Mouse (Mus musculus): ENCODE data around the gene Chl1. TPM values are rescaled to one million over a fixed set of nuclear protein-coding genes. Genes with fewer than 3 reads are reported as not detected.

The Chl1 gene
- total and polyA plus RNA-seq, 2 experiments from 2014 or later = 3.2 TPM; not detected in 1

DNA sequence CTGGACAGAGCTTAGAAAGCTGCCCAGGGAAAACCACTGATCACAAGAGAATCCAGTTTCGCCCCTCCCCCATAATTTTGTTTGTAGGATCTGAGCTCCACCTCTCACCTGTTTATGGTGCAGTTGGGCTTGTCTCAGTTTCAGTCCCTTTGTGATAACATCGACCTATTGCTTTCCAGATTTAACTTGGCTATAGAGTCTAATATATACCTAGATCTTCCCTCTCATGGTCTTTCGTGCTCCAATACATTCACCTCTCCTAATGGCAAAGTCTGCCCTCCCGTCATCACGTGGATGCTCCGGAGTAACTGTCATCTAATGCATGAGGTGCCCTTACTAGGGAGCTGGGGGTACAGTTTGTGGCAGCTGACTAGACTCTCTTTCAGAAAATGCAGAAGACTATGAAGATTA is 2.5 kb downstream of the Chl1 start:
- DNase-seq (ENCODE audit: low spot score) (no peak), ATAC-seq (ENCODE audit: insufficient read depth, low read depth) (no peak)
- Histone ChIP-seq H3K9ac (replicated peaks; ENCODE audit: low read depth, low read length) (no peak overlapping the region), H3K27me3 (ENCODE audit: control insufficient read depth, insufficient read depth, low read length) (peaks cover 39% of the 10 kb centered on the region), H3K4me2 (ENCODE audit: low read depth, low read length) (no peak overlapping the region), H3K4me1 (ENCODE audit: control insufficient read depth, insufficient read depth) (no peaks in the 10 kb centered on the region), H3K4me3 (ENCODE audit: low read depth, low read length) (no peak overlapping the region), H3K27ac (ENCODE audit: low read depth) (no peak overlapping the region), H3K36me3 (replicated peaks; ENCODE audit: control insufficient read depth, insufficient read depth, low read length) (no peaks in the 10 kb centered on the region), H3K9me3 (replicated peaks; ENCODE audit: control insufficient read depth, low read length) (no peaks in the 10 kb centered on the region)
- TF ChIP-seq CTCF (IDR thresholded peaks at IDR 0.05; ENCODE audit: low read depth) (no peak), EP300 (IDR thresholded peaks at IDR 0.05; ENCODE audit: low read depth) (no peak)
- 48% methylated on average over 6 of the region's 6 CpGs for WGBS

GRCm38 (mm10) chr6:103513621-103514241 is 3.3 kb downstream of the Chl1 start:
- Histone ChIP-seq H3K9ac (replicated peaks; ENCODE audit: low read depth, low read length) (no peak overlapping the region), H3K27ac (ENCODE audit: low read depth) (no peak overlapping the region), H3K36me3 (replicated peaks; ENCODE audit: control insufficient read depth, insufficient read depth, low read length) (no peaks in the 10 kb centered on the region), H3K4me3 (ENCODE audit: low read depth, low read length) (no peak overlapping the region), H3K9me3 (replicated peaks; ENCODE audit: control insufficient read depth, low read length) (no peaks in the 10 kb centered on the region), H3K27me3 (ENCODE audit: control insufficient read depth, insufficient read depth, low read length) (peaks cover 39% of the 10 kb centered on the region), H3K4me1 (ENCODE audit: control insufficient read depth, insufficient read depth) (no peaks in the 10 kb centered on the region), H3K4me2 (ENCODE audit: low read depth, low read length) (no peak overlapping the region)
- WGBS = 64% methylated on average over 8 of the region's 8 CpGs
- TF ChIP-seq EP300 (IDR thresholded peaks at IDR 0.05; ENCODE audit: low read depth) = no peak
- TF ChIP-seq CTCF (IDR thresholded peaks at IDR 0.05; ENCODE audit: low read depth) = no peak
- no peak for ATAC-seq (ENCODE audit: insufficient read depth, low read depth)
- DNase-seq (ENCODE audit: low spot score) = no peak

- Histone ChIP-seq H3K9ac (replicated peaks; ENCODE audit: low read depth, low read length) (no peak overlapping the region), H3K36me3 (replicated peaks; ENCODE audit: control insufficient read depth, insufficient read depth, low read length) (no peaks in the 10 kb centered on the region), H3K27ac (ENCODE audit: low read depth) (no peak overlapping the region), H3K4me3 (ENCODE audit: low read depth, low read length) (no peak overlapping the region), H3K4me2 (ENCODE audit: low read depth, low read length) (no peak overlapping the region), H3K9me3 (replicated peaks; ENCODE audit: control insufficient read depth, low read length) (no peaks in the 10 kb centered on the region), H3K4me1 (ENCODE audit: control insufficient read depth, insufficient read depth) (no peaks in the 10 kb centered on the region), H3K27me3 (ENCODE audit: control insufficient read depth, insufficient read depth, low read length) (peaks cover 38% of the 10 kb centered on the region)
- DNase-seq (ENCODE audit: low spot score) (no peak), ATAC-seq (ENCODE audit: insufficient read depth, low read depth) (no peak)
- no peak for TF ChIP-seq EP300 (IDR thresholded peaks at IDR 0.05; ENCODE audit: low read depth)
- no peak for TF ChIP-seq CTCF (IDR thresholded peaks at IDR 0.05; ENCODE audit: low read depth)
- WGBS = 43% methylated on average over 1 of the region's 1 CpGs
Observed at GRCm38 (mm10) chr6:103514346-103514745, 4.0 kb downstream of the Chl1 start.

GRCm38 (mm10) chr6:103514756-103515155 is 4.4 kb downstream of the Chl1 start:
- 66% methylated on average over 1 of the region's 1 CpGs for WGBS
- Histone ChIP-seq H3K27ac (ENCODE audit: low read depth) (no peak overlapping the region), H3K9ac (replicated peaks; ENCODE audit: low read depth, low read length) (no peak overlapping the region), H3K4me1 (ENCODE audit: control insufficient read depth, insufficient read depth) (no peaks in the 10 kb centered on the region), H3K4me3 (ENCODE audit: low read depth, low read length) (no peak overlapping the region), H3K27me3 (ENCODE audit: control insufficient read depth, insufficient read depth, low read length) (peaks cover 35% of the 10 kb centered on the region), H3K36me3 (replicated peaks; ENCODE audit: control insufficient read depth, insufficient read depth, low read length) (no peaks in the 10 kb centered on the region), H3K9me3 (replicated peaks; ENCODE audit: control insufficient read depth, low read length) (no peaks in the 10 kb centered on the region), H3K4me2 (ENCODE audit: low read depth, low read length) (no peak overlapping the region)
- DNase-seq (ENCODE audit: low spot score) (no peak), ATAC-seq (ENCODE audit: insufficient read depth, low read depth) (no peak)
- TF ChIP-seq EP300 (IDR thresholded peaks at IDR 0.05; ENCODE audit: low read depth) = no peak
- no peak for TF ChIP-seq CTCF (IDR thresholded peaks at IDR 0.05; ENCODE audit: low read depth)

- WGBS = 76% methylated on average over 2 of the region's 2 CpGs
- no peak overlapping the region for H3K27ac ChIP-seq (ENCODE audit: low read depth)
Observed at GRCm38 (mm10) chr6:103519596-103519995, 9.2 kb downstream of the Chl1 start.

More at GRCm38 (mm10) chr6:103519596-103519995, 9.2 kb downstream of the Chl1 start:
- no peak for ATAC-seq (ENCODE audit: insufficient read depth, low read depth)
- Histone ChIP-seq H3K9ac (replicated peaks; ENCODE audit: low read depth, low read length) (no peak overlapping the region), H3K27me3 (ENCODE audit: control insufficient read depth, insufficient read depth, low read length) (no peaks in the 10 kb centered on the region), H3K4me3 (ENCODE audit: low read depth, low read length) (no peak overlapping the region), H3K4me2 (ENCODE audit: low read depth, low read length) (no peak overlapping the region), H3K36me3 (replicated peaks; ENCODE audit: control insufficient read depth, insufficient read depth, low read length) (no peaks in the 10 kb centered on the region), H3K4me1 (ENCODE audit: control insufficient read depth, insufficient read depth) (no peaks in the 10 kb centered on the region), H3K9me3 (replicated peaks; ENCODE audit: control insufficient read depth, low read length) (no peaks in the 10 kb centered on the region)
- TF ChIP-seq CTCF (IDR thresholded peaks at IDR 0.05; ENCODE audit: low read depth) = no peak
- DNase-seq (ENCODE audit: low spot score) = no peak
